Mouse (Mus musculus) liver, adult (tissue): Measurements from ENCODE around the gene Hoxd9.

Experiments used
- GATA4 ChIP-seq: IDR thresholded peaks from 2 replicates; pipeline ENCODE4 v1.6.1; 2014; ENCODE audit warnings: mild to moderate bottlenecking, low read length; ENCODE audit not compliant: insufficient replicate concordance

Gene Hoxd9

DNA sequence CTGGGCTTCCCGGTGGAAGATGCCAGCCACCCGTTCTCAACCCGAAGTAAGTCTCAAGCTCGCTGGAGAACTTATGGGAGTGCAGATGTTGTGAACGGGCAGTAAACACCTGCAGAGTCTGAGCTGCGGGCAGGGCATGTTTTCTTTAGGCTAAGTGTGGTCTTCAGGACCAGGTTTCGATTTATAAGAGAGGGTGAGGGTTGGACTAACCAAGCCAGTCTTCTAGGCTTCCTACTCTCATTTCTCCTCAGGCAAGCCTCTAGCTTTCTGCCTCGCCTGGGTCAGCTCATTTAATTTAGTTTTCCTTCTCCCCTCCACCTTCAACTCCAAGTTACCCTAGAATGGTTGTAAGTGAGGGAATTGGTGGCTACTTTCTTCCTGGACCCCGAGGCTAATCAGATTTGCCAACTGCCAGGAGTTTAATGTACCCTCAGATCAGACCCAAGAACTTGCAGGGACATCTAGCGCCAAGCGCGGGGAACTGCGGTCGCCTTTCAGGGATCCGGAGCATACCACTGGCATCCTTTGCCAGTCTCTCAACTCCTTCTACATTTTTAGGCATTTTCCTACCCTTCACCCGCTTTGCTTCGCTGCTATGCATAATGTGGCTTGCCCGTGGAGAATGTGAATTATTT is 34.1 kb upstream of the Hoxd9 start:
- TF ChIP-seq GATA4: no peak

GRCm38 (mm10) chr2:74666411-74666810 is 31.1 kb upstream of the Hoxd9 start:
- TF ChIP-seq GATA4: no peak

DNA sequence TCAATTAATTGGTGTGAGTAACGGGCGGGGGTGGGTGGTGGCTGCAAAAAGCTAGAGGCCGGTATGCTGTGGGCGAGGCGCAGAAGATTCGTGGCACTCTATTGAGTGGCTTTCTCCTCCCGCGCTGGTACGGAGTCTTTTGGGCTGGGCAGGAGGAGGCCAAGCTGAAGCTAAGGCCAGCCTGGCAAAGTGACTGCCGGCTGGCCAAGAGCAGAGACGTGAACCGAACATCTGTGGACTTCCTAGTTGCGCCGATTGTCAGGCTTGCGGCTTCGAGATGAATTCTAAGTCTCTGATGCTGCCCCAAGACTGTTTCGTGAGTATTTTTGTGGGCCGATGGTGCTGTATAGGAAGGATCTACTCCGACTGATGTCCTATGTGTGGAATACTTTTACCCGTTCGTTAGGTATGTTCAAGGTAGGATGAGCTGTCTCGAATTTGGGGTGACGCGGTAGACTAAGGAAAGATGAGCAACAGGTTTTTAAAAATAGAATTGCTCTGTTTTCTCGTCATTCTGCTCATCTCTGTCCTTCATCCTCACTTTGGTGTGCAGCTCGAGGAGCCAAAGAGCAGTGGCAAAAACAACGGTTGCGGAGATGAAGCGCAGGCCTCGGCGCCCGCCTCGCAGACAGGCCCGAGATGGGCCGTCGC is 30.2 kb upstream of the Hoxd9 start:
- TF ChIP-seq GATA4: no peak

GRCm38 (mm10) chr2:74667842-74668357 is 29.6 kb upstream of the Hoxd9 start, which contains the start of gene Hoxd13:
Hoxd13 (plus strand) TSS chr2:74668310.
- no peak for TF ChIP-seq GATA4

GRCm38 (mm10) chr2:74668370-74669229 is 28.9 kb upstream of the Hoxd9 start:
- TF ChIP-seq GATA4: no peak

DNA sequence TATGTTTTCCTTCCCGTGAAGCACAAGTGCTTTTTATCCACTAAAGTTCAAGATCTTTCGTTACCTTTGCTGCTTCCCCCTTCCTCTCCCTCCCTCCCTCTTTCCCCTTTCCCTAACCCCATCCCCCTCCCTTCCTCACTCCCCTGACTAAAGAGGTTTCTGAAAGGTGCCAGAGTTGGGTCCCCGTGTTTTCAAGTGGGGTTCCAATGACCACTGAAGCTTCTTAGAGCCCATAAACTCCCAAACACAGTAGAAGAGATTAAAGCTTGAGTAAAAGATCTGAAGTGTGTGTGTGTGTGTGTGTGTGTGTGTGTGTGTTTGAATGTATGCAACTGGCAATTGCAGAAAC is 28.3 kb upstream of the Hoxd9 start:
- TF ChIP-seq GATA4: no peak

DNA sequence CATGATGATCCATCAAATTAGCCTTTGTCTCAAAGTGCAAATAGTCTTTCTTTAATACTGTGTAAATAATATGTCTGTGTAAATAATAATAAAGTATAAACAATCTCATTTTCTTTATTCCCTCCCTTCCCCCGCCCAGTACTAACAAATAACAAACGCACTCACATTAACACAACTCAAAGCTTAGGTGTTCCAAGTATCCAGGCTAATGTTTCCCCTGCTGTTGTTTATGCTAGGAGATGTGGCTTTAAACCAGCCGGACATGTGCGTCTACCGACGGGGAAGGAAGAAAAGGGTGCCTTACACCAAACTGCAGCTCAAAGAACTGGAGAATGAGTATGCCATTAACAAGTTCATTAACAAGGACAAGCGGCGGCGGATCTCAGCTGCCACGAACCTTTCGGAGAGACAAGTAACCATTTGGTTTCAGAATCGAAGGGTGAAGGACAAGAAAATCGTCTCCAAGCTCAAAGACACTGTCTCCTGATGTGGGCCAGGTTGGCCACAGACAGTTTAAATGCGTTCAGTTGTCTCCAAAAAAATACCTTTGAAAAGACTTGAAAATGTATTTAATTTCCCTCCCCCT is 27.8 kb upstream of the Hoxd9 start:
- no peak for TF ChIP-seq GATA4

GRCm38 (mm10) chr2:74670632-74671188 is 26.8 kb upstream of the Hoxd9 start:
- TF ChIP-seq GATA4: no peak

DNA sequence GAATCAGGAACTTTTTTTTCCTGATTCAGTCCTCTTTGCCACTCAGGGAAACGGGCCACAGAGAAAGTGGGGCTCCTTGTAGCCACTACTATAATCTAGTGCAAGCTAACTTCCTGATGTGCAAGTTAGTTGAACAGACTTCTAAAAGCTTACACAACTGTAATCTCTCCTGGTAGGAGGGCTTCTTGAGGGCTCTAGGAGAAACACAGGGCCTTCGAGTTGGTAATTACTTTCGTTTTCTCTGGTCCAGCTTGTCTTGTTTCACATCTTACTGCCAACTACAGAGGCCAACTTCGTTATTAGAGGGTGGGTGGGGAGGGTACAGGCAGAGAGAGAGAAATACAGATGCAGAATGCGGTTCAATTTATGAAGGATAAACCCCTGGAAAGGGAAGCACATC is 25.7 kb upstream of the Hoxd9 start:
- TF ChIP-seq GATA4: no peak

DNA sequence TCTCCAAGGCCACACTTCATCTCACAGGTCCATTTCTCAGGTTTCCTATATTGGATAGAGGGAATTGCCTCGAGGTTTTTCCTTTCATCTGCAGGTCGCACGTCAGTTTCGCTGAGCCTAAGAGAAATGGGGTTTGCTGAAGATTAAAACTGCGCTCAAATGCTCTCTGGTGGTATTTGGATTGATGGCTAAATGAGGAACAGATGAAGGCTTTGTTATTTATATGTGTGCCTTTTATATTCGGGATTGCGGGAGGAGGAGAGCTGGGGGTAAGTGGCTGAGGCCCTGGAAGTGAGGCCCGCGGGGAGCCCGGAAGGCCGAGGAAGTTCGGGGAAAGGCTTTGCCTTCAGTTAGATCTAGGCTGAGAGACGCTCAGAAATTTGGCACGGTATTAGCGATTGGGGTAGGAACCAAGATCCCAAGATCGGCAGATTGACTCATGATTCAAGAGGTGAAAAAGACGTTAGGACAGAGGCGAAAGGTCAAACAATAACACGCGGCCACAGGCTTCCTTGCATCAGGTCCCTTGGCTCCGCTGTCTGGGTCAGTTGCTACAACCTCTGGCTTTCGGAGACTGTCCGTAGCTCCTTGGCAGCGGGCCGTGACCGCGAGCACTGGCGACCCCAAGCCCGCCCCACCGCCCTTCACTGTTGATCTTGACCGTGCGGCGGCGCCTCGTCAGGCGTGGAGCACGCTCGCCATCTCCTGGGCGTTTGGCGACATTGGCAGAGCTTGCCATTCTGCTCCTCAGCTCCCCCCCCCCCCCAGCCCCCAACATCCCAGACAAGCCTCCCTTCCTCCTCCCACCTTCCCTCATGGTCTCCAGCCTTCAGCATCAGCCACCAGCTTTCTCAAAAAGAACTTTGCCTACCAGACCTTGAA is 24.8 kb upstream of the Hoxd9 start:
- TF ChIP-seq GATA4: no peak

GRCm38 (mm10) chr2:74673835-74674425 is 23.6 kb upstream of the Hoxd9 start:
- TF ChIP-seq GATA4: no peak

DNA sequence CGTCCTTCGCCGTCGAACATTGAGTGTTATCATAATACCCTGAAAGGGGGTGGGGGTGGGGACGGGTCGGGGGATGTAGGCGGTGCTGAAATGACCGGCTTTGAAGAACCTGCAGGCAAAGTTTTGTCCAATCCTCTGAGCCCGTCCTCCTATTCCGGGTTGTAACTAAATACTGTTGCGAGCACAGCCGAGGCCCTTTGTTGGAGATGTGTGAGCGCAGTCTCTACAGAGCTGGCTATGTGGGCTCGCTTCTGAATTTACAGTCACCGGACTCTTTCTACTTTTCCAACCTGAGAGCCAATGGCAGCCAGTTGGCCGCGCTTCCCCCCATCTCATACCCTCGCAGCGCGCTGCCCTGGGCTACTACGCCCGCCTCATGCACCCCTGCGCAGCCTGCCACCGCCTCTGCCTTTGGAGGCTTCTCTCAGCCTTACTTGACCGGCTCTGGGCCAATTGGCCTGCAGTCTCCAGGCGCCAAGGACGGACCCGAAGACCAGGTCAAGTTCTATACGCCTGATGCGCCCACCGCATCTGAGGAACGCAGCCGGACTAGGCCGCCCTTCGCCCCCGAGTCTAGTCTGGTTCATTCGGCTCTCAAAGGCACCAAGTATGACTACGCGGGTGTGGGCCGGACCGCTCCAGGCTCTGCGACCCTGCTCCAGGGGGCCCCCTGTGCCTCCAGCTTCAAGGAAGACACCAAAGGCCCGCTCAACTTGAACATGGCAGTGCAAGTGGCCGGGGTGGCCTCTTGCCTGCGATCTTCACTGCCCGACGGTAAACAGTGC is 22.5 kb upstream of the Hoxd9 start, which contains the start of gene Hoxd12:
Gene Hoxd12 (plus strand): TSS at position 133 of the 785 bp plus-strand sequence.
- TF ChIP-seq GATA4: no peak
